Mouse (Mus musculus) spleen, adult 2 months (tissue): ENCODE results near the gene Smarcd2. TPM values are rescaled to one million over a fixed set of nuclear protein-coding genes. Genes with fewer than 3 reads are reported as not detected.

Source experiments
- DNase-seq, 2 experiments: peaks; one replicate each; pipeline versions ENCODE4 v3.0.0 to v3.0.0-alpha.2; 2012 to 2021; ENCODE audit warnings: low spot score in 2 of 2, low read depth in 1 of 2
- H3K27ac ChIP-seq: fragments of 200-500 bp; 2 replicates; pipeline ENCODE4 v1.5.1; 2012; ENCODE audit warnings: low read length, inconsistent platforms; ENCODE audit not compliant: insufficient read depth
- H3K27me3 ChIP-seq: fragments of 200-500 bp; 2 replicates; pipeline ENCODE4 v1.6.1; 2012; ENCODE audit warnings: mild to moderate bottlenecking, moderate library complexity, low read length, inconsistent platforms; ENCODE audit not compliant: control insufficient read depth, insufficient read depth
- H3K36me3 ChIP-seq: fragments of 200-500 bp; 2 replicates; pipeline ENCODE4 v1.6.1; 2012; ENCODE audit warnings: mild to moderate bottlenecking, low read length, inconsistent platforms; ENCODE audit not compliant: control insufficient read depth, insufficient read depth
- H3K4me1 ChIP-seq: fragments of 200-500 bp; 2 replicates; pipeline ENCODE4 v1.6.1; 2011; ENCODE audit warnings: inconsistent platforms; ENCODE audit not compliant: control insufficient read depth, insufficient read depth, insufficient read length
- H3K4me3 ChIP-seq: fragments of 200-500 bp; 2 replicates; pipeline ENCODE4 v1.5.1; 2011; ENCODE audit warnings: mild to moderate bottlenecking, inconsistent platforms; ENCODE audit not compliant: insufficient read depth, insufficient read length; ENCODE audit errors: extremely low read depth
- CTCF ChIP-seq: fragments of 200-500 bp; IDR thresholded peaks from 2 replicates; pipeline ENCODE4 v1.5.1; 2011; ENCODE audit warnings: mild to moderate bottlenecking, inconsistent platforms; ENCODE audit not compliant: insufficient read depth, insufficient read length, insufficient replicate concordance; ENCODE audit errors: extremely low read depth
- POLR2A ChIP-seq: fragments of 200-500 bp; IDR thresholded peaks from 2 replicates; pipeline ENCODE4 v1.6.1; 2011; ENCODE audit warnings: low read depth, low read length, inconsistent platforms
- WGBS: fragments of 180-500 bp; shearing (Covaris S2); methylation state at CpG from one replicate; pipeline ENCODE4 v1.1.7; 2018; 5-methylcytosine and 5-hydroxymethylcytosine counted together
- polyA plus RNA-seq: library from polyadenylated mRNA; depleted of rRNA; stranded (reverse); fragments of >200 nt; gene quantifications from 2 replicates; pipeline ENCODE4 v1.2.3, GENCODE M21; 2012

The Smarcd2 gene
- polyA plus RNA-seq, 1 experiment = 120 TPM

- Histone ChIP-seq H3K27me3 (no peaks in the 10 kb centered on the region), H3K36me3 (peaks cover 11% of the 10 kb centered on the region), H3K4me1 (peaks cover 20% of the 10 kb centered on the region; the same call in 1 of the 2 replicates), H3K4me3 (peak overlapping the region; percentile 66; the same call in 1 of the 2 replicates), H3K27ac (no peak overlapping the region)
- WGBS = 34% methylated on average over 5 of the region's 5 CpGs
- no peak for TF ChIP-seq POLR2A
- TF ChIP-seq CTCF = no peak
- DNase-seq = no peak
Observed at GRCm38 (mm10) chr11:106271131-106271793, 1.5 kb downstream of the Smarcd2 start.

DNA sequence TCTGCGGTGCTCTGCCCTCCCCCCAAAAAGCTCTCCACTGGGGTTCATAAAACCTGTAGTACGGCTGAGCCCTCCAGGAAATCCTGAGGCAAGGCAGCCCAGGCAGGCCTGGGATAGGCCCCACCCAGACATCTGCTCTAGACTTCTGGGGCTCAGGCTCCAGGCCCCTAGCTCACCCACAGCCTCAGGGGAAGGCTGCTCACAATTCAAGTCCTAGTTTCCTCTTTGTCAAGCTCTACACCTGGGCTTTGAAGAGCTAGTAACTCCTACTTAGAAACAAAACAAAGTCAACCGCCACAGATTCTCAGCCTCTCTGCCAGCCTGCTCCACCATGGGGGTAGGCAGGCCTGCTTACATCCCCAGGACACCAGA is 3.7 kb downstream of the Smarcd2 start:
- no peaks in the 10 kb centered on the region for H3K27me3 ChIP-seq
- H3K4me3 ChIP-seq = no peak overlapping the region
- peaks cover 19% of the 10 kb centered on the region; the same call in 1 of the 2 replicates for H3K4me1 ChIP-seq
- H3K36me3 ChIP-seq = peaks cover 32% of the 10 kb centered on the region
- 22% methylated on average over 3 of the region's 3 CpGs for WGBS
- H3K27ac ChIP-seq = 0 out of 2 replicates have a peak overlapping the region, but pooled peaks have one; percentile 37
- no peak for TF ChIP-seq POLR2A
- TF ChIP-seq CTCF = no peak
- no peak for DNase-seq

DNA sequence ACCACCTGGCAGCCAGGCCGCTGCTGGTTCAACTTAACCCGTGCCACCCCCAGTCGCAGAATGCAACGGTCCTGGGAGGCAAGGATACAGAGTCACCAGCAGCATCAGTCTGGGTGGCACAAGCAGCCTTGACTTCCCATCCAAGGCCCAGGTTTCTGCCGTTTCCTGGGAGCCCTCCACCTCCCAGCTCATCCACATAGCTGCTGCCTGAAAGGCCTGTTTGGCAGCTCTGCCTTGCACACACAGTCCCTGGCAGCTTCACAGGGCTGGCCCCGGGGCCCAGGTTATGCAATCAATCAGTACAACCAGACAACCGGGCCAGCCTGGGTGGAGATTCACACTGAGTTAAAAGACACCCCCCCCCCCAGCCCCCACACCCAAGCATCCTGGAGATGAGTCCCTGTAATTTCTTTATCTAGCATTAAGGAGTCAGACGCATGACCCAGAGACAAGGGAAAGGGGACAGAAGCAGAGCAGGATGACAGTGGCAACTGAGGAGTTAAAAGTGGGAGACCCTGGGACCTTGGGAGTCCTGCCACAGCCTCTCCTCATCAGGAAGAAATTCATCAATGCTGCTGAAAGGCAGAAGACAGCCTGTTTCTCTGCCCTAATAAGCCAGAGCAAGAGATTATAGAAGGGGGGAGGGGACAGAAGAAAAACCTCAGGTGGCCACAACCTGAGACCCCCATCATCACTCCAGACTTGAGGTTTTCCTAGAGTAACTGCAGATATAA is 4.3 kb downstream of the Smarcd2 start:
- no peak for DNase-seq
- TF ChIP-seq POLR2A (no peak), CTCF (no peak)
- H3K36me3 ChIP-seq = peaks cover 37% of the 10 kb centered on the region
- H3K27me3 ChIP-seq = no peaks in the 10 kb centered on the region
- 0 out of 2 replicates have a peak overlapping the region, but pooled peaks have one; percentile 37 for H3K27ac ChIP-seq
- no peak overlapping the region for H3K4me3 ChIP-seq
- whole genome bisulfite sequencing = 62% methylated on average over 8 of the region's 8 CpGs
- peaks cover 19% of the 10 kb centered on the region; the same call in 1 of the 2 replicates for H3K4me1 ChIP-seq

DNA sequence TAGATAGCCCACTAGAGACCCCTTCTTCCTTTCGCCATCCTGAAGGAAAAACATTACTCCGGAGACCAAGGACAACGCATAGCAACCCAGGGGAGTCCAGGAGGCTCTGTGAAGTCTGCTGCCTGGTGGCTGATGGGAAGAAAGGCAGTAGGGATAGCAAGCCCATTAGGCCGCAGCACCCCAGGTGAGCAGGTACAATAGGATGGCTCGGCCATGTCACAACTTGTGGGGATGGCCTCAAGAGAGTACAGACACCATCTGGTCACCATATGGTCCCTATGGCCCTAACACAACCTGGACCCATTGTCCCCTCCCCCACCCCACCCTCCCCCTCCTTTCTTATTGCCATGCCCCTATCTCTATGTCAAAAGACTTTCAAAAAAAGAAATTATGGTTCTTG is 4.9 kb downstream of the Smarcd2 start:
- no peak overlapping the region for H3K4me3 ChIP-seq
- no peaks in the 10 kb centered on the region for H3K27me3 ChIP-seq
- peaks cover 43% of the 10 kb centered on the region for H3K36me3 ChIP-seq
- no peak for DNase-seq
- H3K4me1 ChIP-seq = peaks cover 17% of the 10 kb centered on the region; the same call in 1 of the 2 replicates
- H3K27ac ChIP-seq = no peak overlapping the region
- WGBS = 92% methylated on average over 5 of the region's 5 CpGs
- TF ChIP-seq CTCF = no peak
- no peak for TF ChIP-seq POLR2A

DNA sequence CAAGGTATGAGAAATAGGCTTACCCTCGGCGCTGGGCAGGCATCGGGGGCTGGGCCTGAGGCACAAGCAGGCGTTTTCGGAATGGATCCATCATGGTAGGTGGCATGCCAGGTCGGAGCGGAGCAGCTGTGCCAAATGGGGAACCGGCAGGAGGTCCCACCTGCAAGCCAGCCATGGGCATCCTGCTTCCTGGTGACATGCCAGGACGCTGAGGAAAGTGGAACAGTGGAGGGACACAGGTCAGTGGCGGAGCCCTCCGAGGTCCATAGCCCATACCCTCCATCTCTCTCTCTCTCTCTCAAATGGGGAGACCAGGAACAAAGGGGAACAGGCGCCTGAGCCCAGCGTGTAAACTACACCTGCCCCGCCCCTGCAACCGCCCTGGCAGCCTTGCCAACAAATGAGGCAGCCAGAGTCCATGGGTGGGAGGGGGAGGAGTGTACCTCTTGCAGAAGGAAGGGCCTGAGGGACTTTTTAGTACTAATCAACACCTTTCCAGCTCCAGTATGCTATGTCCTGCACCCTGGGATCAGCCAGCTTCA is 5.4 kb downstream of the Smarcd2 start:
- DNase-seq = no peak
- H3K4me3 ChIP-seq = no peak overlapping the region
- H3K27ac ChIP-seq = no peak overlapping the region

GRCm38 (mm10) chr11:106266431-106266830 is 6.3 kb downstream of the Smarcd2 start:
- no peak for DNase-seq

More for the DNA sequence above, 5.4 kb downstream of the Smarcd2 start:
- Histone ChIP-seq H3K36me3 (peaks cover 48% of the 10 kb centered on the region), H3K27me3 (no peaks in the 10 kb centered on the region), H3K4me1 (peaks cover 17% of the 10 kb centered on the region; the same call in 1 of the 2 replicates)
- 80% methylated on average over 15 of the region's 15 CpGs for WGBS
- no peak for TF ChIP-seq POLR2A
- no peak for TF ChIP-seq CTCF

More at GRCm38 (mm10) chr11:106266431-106266830, 6.3 kb downstream of the Smarcd2 start:
- TF ChIP-seq POLR2A (no peak), CTCF (no peak)
- H3K27ac ChIP-seq = no peak overlapping the region
- H3K4me3 ChIP-seq = no peak overlapping the region
- H3K27me3 ChIP-seq = no peaks in the 10 kb centered on the region
- H3K36me3 ChIP-seq = peaks cover 58% of the 10 kb centered on the region
- 93% methylated on average over 10 of the region's 10 CpGs for WGBS
- peaks cover 15% of the 10 kb centered on the region; the same call in 1 of the 2 replicates for H3K4me1 ChIP-seq
